Comparison of ENCODE assay signal across 11 mouse cellular contexts in genomic region chr12:7650851-7651250, GRCm38 (mm10).
"Had no signal": no experiment of that assay in that cellular context is flagged by ENCODE, and none has a peak within 500 bp of the region (broad histone marks: within the 10 kb centered on the region; RNA-seq: fewer than 3 reads in every experiment).

No protein-coding gene starts in this region.

- DNase-seq: liver, postnatal 0 days; lung, adult 2 months; lung, postnatal 14 days; lung, postnatal 36 days; right cerebral cortex, postnatal 25 days; thymus, adult 2 months; thymus, postnatal 25 days; thymus, postnatal 4 days had no signal

- ATAC-seq: liver, postnatal 0 days; lung, postnatal 0 days; midbrain, embryonic 13.5 days; midbrain, embryonic 15.5 days had no signal
